8 mouse cellular contexts compared by ENCODE assay signal in the genomic region with DNA sequence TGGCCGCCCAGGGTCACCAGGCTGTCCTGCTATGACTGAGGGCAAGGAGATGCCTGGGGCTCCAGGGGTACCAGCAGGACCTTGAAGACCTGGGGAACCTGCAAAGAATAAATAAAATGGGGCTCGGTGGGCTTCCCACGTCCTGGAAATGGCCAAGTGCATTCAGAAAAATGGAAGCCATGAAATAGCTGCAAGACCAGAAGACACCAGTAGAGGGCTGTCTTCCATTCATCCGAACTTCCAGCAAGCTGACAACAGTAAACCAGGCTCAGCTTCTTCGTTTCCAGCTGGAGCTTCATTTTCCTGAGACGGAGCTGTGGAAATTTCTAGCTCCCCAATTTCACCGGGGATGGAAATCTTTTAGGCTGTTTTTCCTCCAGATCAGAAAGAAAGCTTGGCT.
DNase-seq lines count a peak whose midpoint lies in the region; ATAC-seq and TF ChIP-seq lines count a peak whose summit lies in the region.

No protein-coding gene starts in this region.

- no peak overlapping the region for H3K9ac ChIP-seq in heart, embryonic 16.5 days (ENCODE audit: low read length)
- no peak overlapping the region for H3K9ac ChIP-seq in stomach, postnatal 0 days (ENCODE audit: low read length)

- peak overlapping the region; percentile 26; the same call in 1 of the 2 replicates for H3K4me2 ChIP-seq in heart, embryonic 16.5 days (ENCODE audit: low read depth, low read length)
- H3K4me2 ChIP-seq in stomach, postnatal 0 days (replicated peaks; ENCODE audit: low read depth), result no peak overlapping the region

- 32% methylated on average over 7 of the region's 7 CpGs for WGBS in heart, embryonic 16.5 days
- 44% methylated on average over 7 of the region's 7 CpGs for WGBS in embryonic facial prominence, embryonic 10.5 days
- WGBS in stomach, postnatal 0 days, result 36% methylated on average over 7 of the region's 7 CpGs

- no peak overlapping the region for H3K27ac ChIP-seq in heart, embryonic 16.5 days (ENCODE audit: low read length)
- no peak overlapping the region for H3K27ac ChIP-seq in embryonic facial prominence, embryonic 10.5 days (replicated peaks)
- H3K27ac ChIP-seq in stomach, postnatal 0 days (replicated peaks), result no peak overlapping the region

- H3K36me3 ChIP-seq in heart, embryonic 16.5 days (ENCODE audit: control insufficient read depth, insufficient read depth), result no peaks in the 10 kb centered on the region
- no peaks in the 10 kb centered on the region for H3K36me3 ChIP-seq in embryonic facial prominence, embryonic 10.5 days (replicated peaks)
- no peaks in the 10 kb centered on the region for H3K36me3 ChIP-seq in stomach, postnatal 0 days (ENCODE audit: control insufficient read depth, insufficient read depth, low read length)

- H3K9me3 ChIP-seq in heart, embryonic 16.5 days (replicated peaks; ENCODE audit: control insufficient read depth, low read length), result 0 out of 2 replicates have a peak, but pooled peaks cover 2% of the 10 kb centered on the region
- H3K9me3 ChIP-seq in embryonic facial prominence, embryonic 10.5 days, result no peaks in the 10 kb centered on the region
- H3K9me3 ChIP-seq in stomach, postnatal 0 days (ENCODE audit: control insufficient read depth, low read length), result no peaks in the 10 kb centered on the region

- TF ChIP-seq CTCF in stomach, postnatal 0 days (IDR thresholded peaks at IDR 0.05; ENCODE audit: low read depth), result peak; percentile 72

- DNase-seq in heart, postnatal 25 days (ENCODE audit: low spot score), result no peak
- DNase-seq in thymus, postnatal 14 days, result peak; percentile 9
- DNase-seq in thymus, postnatal 25 days, result no peak
- DNase-seq in embryonic facial prominence, embryonic 10.5 days (ENCODE audit: low spot score), result peak; percentile 42
- peak; percentile 38 to 55 for DNase-seq in left cerebral cortex, postnatal 25 days (ENCODE audit: low spot score in 2 of 2)
- DNase-seq in stomach, postnatal 0 days (ENCODE audit: low spot score), result peak; percentile 25
- no peak for DNase-seq in adrenal gland, adult 8-10 months

- no peak for TF ChIP-seq EP300 in stomach, postnatal 0 days (optimal IDR thresholded peaks at IDR 0.05)

- H3K27me3 ChIP-seq in heart, embryonic 16.5 days (ENCODE audit: control insufficient read depth, insufficient read depth, low read length), result no peaks in the 10 kb centered on the region; the same call in 1 of the 2 replicates
- H3K27me3 ChIP-seq in embryonic facial prominence, embryonic 10.5 days (replicated peaks; ENCODE audit: low read depth, poor library complexity, severe bottlenecking), result peaks cover 97% of the 10 kb centered on the region
- no peaks in the 10 kb centered on the region for H3K27me3 ChIP-seq in stomach, postnatal 0 days (ENCODE audit: control insufficient read depth, insufficient read depth, low read length)

- ATAC-seq in heart, embryonic 16.5 days (replicated peaks; ENCODE audit: extremely low read depth, insufficient read depth, low FRiP score), result no peak
- ATAC-seq in stomach, postnatal 0 days (ENCODE audit: low FRiP score, low TSS enrichment), result no peak

- H3K4me3 ChIP-seq in heart, embryonic 16.5 days (ENCODE audit: low read length), result no peak overlapping the region
- no peak overlapping the region for H3K4me3 ChIP-seq in embryonic facial prominence, embryonic 10.5 days
- H3K4me3 ChIP-seq in stomach, postnatal 0 days (ENCODE audit: low read depth, low read length), result no peak overlapping the region

- no peaks in the 10 kb centered on the region for H3K4me1 ChIP-seq in heart, embryonic 16.5 days (ENCODE audit: control insufficient read depth, insufficient read depth, low read length)
- no peaks in the 10 kb centered on the region for H3K4me1 ChIP-seq in embryonic facial prominence, embryonic 10.5 days
- H3K4me1 ChIP-seq in stomach, postnatal 0 days (replicated peaks; ENCODE audit: control insufficient read depth, insufficient read depth), result no peaks in the 10 kb centered on the region

- intact Hi-C loops in heart, postnatal 25 days (cut with DNase I), result no loop called here
- intact Hi-C loops in left cerebral cortex, postnatal 25 days (cut with DNase I), result no loop called here

Comparison
In these comparisons a context has a peak if more than half of its experiments do, and no peak if none do; other contexts are left out.
1. DNase-seq: peak in thymus, postnatal 14 days (single experiment), embryonic facial prominence, embryonic 10.5 days (single experiment), left cerebral cortex, postnatal 25 days (2 of 2) and stomach, postnatal 0 days (single experiment); none in heart, postnatal 25 days (single experiment), thymus, postnatal 25 days (single experiment) and adrenal gland, adult 8-10 months (single experiment).